Mouse (Mus musculus) layer of hippocampus, adult 9-10 months (tissue): ENCODE measurements around the gene Vapa.
"Not testable (repeated sequence)": the region's sequence is repeated elsewhere in the genome, so short reads cannot be mapped to it uniquely, and the experiment has no call there.

Experiments
- DNase-seq: peaks from one replicate; pipeline ENCODE4 v3.0.0; 2022; ENCODE audit warnings: low spot score

Gene Vapa

DNA sequence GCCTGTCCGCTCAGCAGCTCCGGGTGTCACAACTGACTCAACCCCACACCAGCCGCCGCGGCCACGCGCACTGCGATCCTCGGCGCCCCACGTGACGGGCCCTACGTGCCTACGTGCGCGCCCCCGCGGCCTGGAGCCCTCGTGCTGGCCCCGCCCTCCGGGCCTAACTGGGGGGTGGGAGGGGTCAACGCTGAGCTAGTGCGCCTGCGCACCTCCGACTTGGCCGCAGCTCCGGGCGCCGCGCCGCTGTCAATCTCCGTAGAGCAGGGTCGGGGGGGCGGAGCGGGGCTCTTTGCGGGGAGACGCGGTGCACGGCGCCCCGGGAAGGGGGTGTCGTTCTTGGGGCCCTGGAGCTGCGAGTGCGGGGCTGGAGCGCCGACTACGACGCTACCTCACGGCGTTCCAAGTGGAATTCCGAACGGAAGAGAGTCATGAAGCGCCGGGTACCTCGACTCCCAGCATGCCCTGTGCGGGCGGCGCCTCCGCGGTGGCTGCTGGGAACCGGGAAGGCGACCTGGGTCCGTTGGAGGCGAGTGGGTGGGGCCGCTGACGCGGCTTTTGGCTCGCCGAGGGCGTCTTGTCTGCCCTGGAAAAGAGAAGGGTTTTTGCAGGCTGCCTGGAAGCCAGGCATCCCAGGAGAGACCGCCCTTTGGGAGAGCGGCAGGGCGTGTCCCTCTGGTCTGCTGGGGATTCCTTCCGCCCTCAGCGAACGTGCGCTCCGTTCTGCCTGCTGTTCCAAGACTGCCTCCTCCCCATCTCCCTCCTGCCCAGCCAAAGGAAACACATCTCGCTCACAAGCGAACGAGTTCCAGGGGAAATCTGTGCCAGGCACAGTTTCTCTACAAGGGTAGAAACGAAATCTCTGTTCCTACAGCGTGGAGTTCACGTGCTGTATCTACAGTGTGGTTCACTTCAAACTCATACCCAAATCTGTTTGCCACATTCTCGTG is at the start of gene Vapa:
Gene Vapa, minus strand, starts transcription at position 93 of the 950 bp plus-strand sequence.
- DNase-seq, result peak; percentile 85

DNA sequence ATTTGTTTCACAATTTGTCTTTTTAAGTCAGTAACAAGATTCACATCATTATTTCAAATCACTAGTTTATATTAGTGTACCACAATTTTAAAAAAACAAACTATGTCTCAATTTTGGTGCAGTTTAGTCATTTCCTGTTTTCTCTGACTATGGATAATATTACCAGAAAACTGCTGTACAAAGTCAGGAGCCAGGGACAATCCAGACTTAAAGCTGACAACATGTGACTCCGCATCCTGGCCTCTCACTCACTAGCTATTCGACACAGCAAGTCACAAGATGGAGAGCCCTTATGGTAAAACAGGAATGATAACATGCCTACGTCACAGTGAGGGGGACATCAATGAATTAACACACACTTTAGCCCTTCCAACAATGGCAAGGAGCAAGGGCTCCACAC is 49.3 kb upstream of the Vapa start:
- DNase-seq, result no peak

DNA sequence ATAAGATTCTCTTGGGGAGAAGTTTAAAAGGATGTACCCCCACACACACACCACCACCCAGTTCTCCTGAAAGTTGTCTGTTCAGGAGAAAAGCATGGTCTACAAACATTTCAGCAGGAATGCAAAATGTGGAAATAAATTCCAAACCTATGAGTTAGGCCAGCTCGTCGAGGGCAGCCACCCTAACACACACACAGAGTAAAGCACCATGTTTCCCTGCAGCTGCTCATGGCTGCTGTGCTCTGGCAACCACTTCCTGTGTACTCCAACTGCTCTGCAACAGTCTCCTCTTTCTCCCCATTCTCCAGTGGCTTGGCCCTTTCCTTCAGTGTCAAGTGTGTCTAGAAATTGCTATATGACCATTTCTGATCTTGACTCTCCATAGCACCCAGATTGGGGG is 45.1 kb upstream of the Vapa start:
- DNase-seq, result no peak

DNA sequence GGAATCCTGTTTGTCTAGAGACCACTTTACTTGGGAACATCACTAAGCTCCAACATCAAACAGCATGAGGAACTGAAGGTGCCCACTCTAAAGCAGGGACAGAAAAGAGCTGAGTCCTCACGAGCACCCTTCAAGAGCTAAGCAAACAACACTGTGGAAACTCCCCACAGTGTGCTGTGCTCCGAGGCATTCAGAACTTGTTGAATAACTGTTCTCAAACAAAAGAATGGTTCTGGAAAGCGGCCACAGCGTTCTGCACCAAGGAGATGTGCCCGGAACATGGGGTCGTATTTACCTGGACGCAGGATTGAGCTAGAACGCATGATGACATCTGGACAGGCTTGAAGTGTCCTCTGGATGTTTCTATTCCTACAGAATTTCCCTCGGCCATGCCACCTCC is 44.6 kb upstream of the Vapa start:
- DNase-seq, result no peak

DNA sequence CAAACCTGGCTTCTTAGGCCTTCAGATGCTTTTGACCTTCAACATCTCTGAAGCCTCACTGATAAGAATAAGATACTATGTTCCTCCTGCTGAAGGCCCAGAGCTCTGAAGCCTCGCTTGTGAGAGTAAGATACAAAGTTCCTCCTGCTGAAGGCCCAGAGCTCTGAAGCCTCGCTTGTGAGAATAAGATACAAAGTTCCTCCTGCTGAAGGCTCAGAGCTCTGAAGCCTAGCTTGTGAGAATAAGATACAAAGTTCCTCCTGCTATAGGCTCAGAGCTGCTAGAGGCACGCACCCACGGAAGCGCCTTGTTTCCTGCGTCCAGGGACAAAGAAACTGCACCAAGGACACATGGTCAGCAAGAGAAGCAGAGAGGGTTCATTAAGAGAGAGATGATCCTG is 43.4 kb upstream of the Vapa start:
- DNase-seq, result no peak

DNA sequence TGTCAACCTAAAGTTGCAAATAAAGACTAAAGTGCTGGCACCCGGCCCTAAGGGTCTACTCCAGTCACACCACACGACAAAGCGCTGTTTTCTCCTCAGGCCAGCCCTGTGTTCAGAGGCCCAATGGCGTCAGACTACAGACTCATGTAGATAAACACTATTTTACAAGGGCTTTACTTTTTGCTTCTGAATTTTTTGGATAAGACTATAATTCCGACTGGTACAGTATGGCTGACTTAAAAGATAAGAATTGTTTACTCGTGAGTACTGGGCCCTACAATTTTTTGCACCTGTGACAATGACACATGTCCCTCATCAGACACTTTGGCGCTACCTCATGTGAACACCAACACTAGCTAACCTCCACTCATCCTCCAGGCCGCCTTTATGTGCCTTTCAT is 42.7 kb upstream of the Vapa start:
- DNase-seq, result no peak

DNA sequence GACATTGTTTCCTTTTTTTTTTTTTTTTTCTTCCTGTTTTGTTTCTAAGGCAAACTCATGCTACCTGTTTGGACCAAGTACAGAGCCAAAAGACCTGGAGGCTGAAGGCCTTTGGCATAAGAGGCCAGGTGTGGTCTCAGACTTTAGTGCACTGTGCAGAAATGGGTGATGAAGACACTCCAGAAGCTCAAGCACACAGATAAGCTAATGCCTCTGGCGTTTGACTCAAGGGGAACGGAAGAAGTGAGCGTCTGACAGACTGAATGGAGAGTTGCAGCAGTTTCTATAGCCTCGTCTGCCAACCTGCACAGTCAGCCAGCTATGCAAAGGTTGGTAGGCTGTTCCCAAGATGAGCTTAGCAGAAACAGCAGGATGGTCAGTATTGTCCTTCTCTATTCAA is 42.3 kb upstream of the Vapa start:
- DNase-seq, result no peak

DNA sequence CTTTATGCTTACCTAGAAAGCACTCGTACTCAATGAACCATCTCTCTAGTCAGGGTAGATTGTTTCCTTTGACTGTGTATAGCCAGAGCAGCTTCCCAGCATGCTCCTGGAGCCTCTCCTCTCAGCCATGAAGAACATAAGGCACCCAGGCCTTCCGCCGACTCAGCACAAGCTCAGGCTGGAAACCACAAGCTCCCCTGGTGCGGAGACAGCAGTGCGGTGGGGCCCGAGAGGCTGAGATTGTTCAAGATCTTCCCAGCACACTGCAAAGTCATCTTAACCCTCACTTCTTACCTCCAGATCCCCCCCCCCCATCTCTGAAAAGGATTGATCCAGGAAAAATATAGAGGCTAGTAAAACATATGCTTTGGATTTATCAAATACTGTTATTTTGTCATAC is 37.2 kb upstream of the Vapa start:
- no peak for DNase-seq

DNA sequence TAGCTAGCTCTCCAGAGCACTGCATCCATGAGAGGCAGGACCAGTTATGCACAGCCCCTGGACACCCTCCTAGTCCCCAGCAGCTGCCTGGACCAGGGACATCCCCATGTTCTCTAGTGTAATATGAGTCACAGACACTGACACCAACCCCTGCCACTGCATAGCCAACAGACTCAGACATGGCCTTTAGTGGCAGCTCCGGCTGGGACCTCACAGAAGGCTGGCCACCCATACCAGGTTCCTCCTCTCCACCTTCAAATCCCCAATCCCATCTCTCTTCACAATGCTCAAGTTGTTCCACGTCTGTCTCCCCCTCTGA is 35.8 kb upstream of the Vapa start:
- DNase-seq, result no peak

DNA sequence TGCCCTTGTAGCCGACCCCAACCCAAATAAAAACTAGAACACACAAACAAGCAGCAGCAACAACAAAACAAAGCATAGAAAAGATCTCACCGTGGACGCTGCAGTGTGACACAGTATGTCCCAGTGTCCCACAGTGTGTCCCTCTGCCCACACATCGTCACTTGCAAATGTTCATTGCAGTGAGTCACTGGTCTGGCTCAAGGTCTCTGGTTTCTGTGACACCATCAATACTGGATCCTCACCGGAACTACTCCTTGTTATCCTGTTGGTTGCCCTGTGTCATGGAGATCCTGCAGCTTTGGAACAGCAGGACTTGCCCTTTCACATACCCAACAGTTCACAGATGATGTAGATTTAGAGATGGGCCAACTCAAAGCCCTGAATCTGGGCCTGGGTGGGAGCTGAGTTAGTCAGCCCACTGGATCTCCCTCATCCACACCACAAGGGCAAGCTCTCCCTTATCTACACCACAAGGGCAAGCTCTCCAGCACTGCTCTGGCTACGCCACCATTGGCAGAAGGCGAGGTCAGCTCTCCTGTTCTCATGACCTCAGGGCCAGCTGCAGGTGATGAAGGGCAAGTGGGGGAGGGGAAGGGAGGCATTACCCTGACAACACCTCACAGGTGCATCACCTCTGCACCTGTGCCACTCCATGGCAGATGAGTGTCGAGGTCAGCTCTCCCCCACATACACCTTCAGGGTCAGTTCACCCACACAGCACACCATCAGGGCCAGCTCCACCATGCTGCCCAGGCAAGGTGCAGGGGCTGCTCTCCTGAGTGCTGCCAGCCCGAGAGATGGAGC is 35.2 kb upstream of the Vapa start:
- DNase-seq, result no peak

DNA sequence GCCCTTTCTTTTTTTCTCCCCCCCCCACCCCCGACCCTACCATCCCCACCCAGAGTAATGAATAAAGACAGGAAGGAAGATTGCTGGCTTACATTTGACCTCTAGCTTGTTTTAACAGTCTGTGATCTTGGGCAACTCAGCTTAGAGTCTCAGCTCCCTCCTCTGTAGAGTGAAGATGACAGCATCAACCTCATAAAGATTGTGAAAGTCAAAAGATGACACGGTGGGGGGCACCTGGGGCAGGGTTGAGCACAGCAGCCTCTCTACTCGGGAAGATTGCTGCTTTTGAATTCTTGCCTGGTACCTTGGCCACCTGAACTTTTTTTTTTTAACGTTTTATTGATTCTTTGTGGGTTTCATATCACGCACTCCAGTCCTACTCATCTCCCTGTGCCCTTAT is 34.6 kb upstream of the Vapa start:
- DNase-seq, result no peak

DNA sequence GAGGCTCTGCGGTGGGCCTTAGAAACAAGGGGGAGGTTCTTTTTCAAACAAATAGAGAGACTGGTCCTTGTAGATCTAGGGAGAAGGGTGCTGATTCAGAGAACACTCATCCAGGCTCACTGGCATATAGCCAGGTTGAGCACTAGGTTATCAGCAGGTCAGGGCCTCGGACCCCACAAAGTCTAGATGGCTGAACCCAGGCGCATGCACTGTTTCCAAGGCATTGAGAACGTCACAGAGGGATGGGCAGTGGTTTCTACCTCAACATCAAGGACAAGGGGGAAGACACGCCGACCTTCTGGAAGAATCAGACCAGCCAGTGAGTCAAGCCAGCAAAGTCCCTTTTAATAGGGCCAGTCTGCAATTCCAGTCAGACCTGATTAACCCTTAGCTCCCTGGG is 33.9 kb upstream of the Vapa start:
- no peak for DNase-seq

DNA sequence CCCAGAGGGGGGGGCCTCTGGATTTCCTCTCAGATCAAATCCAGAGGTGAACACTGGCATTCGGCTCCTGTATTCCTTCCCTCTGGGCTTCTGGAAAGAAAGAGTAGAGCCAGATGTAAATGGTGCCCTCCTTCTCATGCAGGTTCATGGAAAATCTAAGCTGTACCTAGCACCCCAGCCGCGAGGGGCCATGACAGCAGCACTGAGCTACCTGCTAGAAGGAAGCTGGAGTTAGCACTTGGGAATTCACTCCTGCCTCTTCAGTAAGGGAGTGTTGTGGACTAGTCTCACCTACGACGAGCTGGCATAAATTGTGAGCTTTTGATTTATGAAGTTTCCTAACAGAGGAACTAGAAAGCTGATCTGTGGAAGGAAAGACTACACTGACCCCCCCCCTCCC is 30.2 kb upstream of the Vapa start:
- no peak for DNase-seq

DNA sequence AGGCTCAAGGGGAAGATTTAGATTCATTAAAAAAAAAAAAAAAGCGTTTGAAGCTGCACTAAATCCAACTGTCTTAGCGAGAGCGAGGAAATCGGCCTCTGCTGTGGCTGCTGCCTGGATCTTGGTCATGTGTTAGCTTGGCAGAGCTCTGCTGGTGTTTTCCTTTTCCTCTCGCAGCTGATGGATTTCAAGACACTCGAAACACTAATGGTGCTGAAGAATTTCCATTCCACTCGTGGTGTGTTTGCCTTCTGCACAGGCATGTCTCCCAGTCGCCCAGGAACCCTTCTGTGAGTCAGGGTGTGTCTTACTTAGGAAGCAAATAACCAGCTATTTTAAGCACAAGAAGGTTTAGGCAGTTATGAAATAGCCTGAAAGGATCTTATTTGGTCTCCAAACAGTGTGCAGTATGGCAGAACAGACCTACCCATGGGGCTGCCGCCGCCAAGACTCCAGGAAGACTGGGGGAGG is 29.7 kb upstream of the Vapa start:
- peak; percentile 35 for DNase-seq

DNA sequence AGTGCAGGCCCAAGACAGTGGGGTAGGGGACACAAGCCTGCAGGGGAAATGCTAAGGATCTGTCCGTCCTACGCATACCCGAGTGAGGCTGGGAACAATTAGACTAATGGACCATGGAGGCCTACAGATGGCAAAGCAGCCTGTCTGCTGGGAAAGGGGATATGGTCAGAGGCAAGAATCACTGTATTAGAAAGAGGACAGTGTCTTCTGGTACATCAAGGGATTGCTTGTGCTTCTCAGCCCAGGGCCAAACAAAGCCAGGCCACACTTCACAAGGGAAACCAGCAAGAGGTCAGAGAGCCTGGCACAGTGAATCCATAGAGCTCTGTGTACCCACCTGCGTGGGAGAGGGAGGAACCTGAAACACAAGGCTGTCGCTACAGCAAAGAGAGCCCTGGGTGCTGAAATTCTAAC is 29.2 kb upstream of the Vapa start:
- no peak for DNase-seq

DNA sequence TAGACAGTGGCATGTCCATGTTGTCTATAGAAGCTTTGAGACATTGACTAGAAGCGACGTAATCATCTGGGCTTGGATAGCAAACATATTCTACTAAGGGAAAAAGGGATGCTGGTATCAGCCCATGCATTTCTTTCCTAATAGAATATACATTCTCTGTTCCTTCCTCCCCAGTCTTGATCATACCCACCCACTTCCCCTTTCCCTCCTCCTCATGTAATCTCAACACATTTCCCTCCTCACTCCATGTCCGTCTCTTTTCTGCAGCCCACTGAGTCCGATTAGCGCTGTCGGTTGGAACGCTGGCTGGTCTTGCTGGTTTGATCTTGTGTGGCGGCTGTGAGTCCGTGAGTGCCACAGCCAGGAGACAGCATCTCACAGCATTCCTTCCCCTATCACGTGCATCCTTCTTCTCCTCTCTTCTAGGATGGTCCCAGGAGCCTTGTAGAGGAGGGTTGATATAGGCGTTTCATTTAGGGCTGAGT is 28.4 kb upstream of the Vapa start, which contains the start of gene Txndc2:
Gene Txndc2, minus strand, starts transcription at position 435 of the 485 bp plus-strand sequence.
- no peak for DNase-seq

DNA sequence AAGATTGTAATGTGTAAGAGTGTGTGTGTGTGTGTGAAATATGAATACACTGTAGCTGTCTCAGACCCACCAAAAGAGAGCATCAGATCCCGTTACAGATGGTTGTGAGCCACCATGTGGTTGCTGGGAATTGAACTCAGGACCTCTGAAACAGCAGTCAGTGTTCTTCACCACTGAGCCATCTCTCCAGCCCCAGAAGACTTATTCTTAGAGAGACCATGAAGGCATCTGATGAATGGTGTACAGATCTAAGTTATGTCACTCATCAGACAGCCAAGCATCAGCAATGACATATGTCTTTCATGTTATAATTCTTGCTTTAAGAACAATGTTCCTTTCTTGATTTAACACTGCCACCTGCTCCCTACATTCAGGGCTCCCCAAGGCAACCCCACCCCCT is 25.8 kb upstream of the Vapa start:
- no peak for DNase-seq

DNA sequence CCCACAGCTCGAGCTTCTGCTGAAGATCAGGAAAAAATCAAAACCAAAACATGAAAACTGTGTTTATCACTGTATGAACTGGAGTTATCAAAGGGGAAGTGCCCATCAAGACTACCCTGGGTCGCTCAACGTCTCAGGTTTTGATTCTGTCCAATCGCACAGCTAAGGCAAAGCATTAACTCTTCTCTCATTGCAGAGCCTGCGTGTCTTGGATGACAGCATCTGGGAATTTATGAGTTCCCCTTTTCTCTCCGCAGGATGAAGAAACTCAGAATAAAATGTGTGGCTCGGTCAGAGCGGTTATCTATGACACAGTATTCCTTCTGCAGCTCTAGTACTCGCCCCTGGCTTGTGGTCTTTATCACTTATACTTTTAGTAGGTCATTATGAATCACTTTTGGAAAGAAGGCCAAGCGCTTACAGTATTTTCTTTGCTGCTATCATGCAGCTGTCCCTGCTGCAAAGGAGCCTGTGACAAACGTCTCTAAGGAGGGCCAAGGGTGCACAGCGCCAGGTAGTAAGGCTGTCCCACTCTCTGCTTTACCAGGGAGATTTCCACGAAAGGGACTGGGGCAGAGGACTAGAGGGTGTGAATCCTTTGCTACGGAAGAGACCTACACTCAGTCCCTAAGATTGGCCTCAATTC is 22.5 kb upstream of the Vapa start:
- DNase-seq, result no peak

DNA sequence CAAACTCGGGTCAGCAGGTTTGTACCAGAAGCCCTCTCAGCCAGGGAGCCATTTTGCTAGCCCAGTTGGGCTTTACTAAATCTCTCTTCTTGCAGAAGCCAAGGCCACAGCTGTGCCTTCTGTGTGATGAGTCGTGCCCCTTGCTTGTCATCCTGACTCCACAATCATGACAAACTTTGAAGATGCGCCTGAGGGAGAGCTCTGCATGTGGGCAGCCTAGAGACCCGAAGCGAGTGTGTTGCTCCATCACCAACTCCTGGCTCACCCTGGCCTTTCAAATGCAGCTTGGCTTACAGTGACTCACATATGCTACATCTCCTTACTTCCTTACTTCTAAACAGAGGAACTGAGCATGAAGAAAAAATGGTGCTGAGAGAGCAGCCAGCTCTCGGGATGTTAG is 16.6 kb upstream of the Vapa start:
- DNase-seq, result no peak

DNA sequence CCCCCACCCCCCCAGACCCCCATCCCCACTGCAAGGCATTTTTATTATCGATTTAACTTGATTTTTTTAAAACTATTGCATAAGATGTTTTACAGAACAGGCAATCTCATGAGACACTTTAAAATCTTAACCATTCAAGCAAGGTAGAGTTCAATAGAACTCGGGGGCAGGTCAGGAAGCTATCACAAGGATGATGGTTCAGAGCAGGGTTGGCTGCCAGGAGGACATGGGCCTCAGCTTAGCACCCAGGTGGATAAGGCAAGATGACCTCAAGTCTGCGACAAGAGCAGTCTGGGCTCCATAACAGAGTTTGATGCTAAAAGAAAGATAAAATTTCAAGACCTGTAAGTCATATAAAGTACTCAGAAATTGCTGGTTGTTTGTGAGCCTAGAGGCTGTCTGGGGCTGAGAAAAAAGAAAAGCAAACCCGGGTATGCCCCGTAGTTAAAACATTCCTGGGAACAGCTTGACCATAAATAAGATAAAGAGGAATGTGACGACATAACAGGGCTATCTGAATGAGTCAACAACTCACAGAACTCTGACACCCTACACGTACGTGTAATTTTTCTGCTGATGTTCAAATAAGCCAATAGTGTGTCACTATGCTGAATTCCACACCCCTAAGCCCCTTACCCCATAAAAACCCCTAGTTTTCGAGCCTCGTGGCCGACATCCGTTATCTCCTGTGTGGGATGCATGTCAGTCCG is 15.6 kb upstream of the Vapa start:
- not testable (repeated sequence) for DNase-seq

DNA sequence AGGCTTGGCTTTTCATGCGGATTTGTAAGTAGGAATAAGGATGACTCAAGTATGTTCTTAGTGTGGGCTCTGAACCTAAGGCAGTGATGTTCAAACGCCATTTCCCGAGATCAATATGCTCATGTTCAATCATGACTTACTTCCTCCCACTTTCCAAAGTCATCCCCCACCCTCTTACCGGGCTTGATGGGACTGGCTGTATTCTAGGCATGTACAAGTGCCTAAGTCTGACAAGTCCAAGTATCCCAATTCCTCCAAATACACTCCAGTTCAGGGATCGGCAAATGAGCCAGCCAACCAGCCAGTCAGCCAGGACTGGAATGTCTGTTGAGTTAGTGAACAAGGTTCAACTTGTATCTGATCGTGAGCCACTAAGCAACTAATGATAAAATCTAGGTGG is 12.9 kb upstream of the Vapa start:
- DNase-seq, result no peak

DNA sequence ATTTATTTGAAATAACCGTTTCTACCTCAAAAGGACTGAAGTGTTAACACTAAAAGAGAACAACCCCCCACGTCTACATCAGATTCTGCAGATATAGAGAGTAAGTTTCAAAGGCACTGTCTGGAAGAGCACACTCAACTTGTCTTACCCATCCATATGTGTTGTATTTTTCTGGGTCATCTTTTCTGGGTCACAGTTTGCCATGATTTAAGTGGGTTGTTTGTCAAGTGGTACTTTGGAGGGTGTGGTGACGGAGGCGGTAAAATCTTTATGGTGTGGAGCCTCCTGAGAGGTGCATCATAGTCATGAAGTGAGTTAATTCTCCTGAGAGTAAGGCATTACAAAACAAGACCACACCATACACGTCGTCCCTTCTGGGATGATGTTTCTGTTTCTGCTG is 12.2 kb upstream of the Vapa start:
- DNase-seq, result no peak
